Mouse (Mus musculus) ovary, postnatal 14 days (tissue): ENCODE data around the gene Suclg2.

ENCODE experiments used
- DNase-seq: peaks from one replicate; pipeline ENCODE4 v3.0.0; 2022; ENCODE audit warnings: low spot score

The Suclg2 gene

DNA sequence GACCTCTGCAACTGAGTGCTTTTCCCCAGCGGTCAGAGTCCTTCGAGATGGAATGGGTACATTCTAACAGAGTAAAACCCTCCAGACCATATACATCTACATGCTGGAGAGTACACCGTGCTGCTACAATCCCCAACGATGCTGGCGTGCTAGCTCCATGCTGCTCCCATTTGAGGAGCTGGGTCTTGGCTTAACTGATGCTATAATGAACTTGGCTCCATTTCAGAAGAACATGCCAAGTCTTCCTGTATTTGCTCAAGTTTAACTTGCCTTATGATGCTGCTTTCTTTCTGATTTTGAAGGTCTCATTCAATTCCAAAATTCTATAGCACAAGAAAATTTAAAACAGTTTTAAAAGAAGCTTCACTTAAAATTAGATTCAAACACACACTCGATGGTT is 162.3 kb downstream of the Suclg2 start:
- no peak for DNase-seq

- no peak for DNase-seq
These were observed 166.2 kb downstream of the Suclg2 start for GRCm38 (mm10) chr6:95552339-95552950.

DNA sequence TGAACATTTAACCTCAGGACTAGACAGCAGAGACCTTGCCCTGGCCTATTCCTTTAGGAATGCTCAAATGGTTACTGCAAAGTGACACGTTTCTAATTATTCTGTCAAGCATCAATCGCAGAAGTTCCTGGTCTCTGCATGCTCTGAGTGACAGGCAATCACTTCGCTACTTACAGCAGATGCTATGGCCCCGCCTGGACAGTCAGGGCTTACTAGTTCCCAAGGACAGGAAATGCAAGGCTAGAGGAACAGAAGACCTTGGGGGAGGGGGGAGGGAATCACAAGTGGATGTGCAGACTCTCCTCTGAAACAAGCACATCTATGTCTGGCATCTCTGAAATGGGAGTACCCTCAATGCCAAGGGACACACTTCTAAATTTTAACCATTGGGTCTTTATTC is 167.6 kb downstream of the Suclg2 start:
- no peak for DNase-seq

DNA sequence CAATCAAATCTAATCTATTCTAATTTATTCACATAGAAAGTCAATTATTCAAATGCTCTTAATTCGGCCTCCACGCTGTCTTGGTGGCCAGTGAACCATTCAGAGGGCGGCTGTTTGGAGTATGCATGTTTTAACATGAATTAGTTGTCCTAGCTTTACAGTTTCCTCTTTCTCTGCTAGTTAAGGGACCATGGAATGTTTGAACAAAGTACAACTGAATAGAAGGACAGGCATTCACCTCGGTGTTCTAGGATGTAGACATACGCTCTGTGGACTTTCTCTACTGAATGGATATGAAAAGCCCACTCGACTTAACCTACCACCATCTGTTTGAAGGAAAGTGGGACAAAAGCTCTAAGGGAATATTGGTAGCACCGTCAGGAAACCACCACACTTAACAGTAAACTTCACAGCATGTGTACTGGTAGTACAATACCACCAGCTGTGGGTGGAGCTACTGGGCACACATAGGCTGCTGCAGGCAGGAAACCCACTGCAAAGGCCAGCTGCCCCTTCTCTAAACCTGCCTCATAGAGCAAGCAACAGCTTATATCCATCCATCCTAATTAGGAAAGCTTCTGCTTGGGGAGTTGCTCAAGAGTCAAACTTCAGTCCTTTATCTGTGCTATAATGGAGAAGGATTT is 172.3 kb downstream of the Suclg2 start:
- no peak for DNase-seq

DNA sequence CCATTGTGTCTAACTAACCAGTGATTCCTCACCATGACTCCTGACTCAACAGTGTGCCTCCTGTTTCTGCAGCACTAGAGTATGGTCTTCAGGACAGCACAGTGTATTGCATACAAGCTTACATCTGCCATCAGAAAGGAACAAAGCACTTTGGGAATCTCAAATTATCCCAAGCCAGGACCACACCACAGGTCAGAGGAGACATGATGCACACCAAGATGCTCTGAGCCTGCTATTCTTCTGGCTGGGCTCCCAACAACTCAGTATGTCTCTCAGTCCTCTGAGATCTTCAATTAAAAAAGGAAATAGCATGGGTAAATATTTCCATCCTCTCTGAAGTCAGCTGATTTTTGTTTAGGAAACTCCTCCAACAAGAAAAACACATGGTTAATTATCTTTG is 172.9 kb downstream of the Suclg2 start:
- no peak for DNase-seq

GRCm38 (mm10) chr6:95545296-95545695 is 173.3 kb downstream of the Suclg2 start:
- no peak for DNase-seq

- no peak for DNase-seq
These were observed 183.4 kb downstream of the Suclg2 start for GRCm38 (mm10) chr6:95535191-95535590.

GRCm38 (mm10) chr6:95519846-95520245 is 198.8 kb downstream of the Suclg2 start:
- DNase-seq = no peak

- no peak for DNase-seq
These were observed 200.2 kb downstream of the Suclg2 start for GRCm38 (mm10) chr6:95518406-95518805.

DNA sequence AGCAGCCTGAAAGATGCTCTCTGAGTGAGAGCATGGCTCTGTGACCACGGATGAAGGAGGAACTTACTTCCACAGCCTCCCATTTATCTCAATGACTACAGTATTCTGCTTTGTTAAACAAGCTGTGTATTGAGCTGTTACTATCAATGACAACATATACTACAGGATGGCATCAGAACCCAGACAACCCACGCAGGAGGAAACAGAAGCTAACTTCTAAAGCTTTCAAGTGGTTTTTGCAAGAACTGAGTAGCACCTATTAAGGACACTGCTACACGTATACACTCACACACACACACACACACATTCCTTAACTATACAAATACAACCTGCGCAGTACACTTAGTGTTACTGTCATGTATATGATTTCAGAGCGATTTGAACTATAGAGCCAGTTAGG is 202.9 kb downstream of the Suclg2 start:
- no peak for DNase-seq

DNA sequence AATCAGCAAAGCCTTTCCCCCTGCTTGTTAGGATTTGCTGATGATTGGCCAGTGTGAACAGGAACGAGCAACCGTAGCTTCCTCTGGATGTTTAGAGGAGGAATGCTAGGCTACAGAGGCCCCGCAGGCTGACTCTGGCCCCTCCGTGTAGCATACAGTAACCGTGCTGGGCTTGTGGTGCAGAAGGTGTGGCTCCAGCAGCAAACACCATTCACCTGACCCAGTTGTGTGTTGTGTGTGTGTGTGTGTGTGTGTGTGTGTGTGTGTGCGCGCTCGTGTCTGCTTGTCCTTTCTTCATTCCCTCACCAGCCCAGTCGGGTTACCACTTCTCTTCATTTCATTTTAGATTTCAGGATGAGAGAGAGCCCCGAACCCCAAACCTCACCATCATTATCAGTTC is 203.9 kb downstream of the Suclg2 start:
- DNase-seq = no peak

DNA sequence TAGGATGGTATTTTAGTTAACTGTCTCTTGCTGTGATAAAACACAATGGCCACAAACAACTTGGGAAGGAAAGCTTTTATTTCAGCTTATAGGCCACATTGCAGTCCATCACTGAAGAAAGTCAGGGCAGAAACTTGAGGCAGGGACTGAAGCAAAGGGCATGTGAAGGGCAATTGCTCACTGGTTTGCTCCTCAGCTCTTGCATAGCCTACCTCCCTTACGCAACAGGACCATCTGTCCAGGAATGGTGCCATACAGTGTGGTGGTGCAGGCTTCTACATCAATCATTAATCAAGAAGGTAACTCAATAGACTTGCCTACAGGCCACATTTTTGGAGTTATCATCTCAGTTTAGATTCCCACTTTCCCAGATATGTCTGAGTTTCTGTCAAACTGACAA is 206.9 kb downstream of the Suclg2 start:
- no peak for DNase-seq

GRCm38 (mm10) chr6:95500771-95501170 is 217.8 kb downstream of the Suclg2 start:
- DNase-seq = no peak

DNA sequence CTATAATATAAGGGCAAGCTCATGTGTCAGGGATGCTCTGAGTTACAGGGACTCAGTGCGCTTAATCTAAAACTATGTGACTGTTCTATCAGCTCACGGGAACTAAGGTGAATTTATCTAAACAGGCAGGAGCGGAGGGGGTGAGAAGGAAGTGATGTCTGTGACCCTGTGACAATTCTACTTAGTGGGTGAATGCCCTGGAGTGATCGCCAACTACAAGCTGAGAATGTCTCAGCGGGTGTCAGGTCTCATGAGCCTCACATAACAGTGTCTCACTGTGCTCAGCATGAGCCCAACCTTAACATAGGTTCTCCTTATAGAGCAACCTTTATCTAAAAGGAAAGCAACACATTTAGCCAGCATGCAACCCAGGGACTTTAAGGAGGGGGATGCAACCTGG is 219.0 kb downstream of the Suclg2 start:
- no peak for DNase-seq

- DNase-seq = no peak
These were observed 226.2 kb downstream of the Suclg2 start for GRCm38 (mm10) chr6:95492216-95492956.

DNA sequence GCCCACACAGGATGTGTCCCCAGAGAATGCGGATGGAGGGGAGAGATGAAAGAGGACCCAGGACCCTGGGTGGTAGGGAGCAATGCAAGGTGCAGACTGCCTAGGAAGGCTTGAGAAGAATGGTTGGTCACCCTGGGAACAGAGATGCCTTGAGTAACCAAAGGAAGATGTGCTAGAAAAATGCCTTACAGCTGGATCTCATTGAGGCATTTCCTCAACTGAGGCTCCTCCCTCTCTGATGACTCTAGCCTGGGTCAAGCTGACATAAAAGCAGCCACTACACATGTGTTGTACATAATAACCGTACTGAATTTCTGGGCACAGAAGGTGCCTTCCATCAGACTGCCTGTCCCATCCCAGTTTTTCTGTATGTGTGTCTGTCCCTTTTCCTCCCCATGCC is 227.6 kb downstream of the Suclg2 start:
- DNase-seq = no peak

- no peak for DNase-seq
These were observed 232.8 kb downstream of the Suclg2 start for GRCm38 (mm10) chr6:95485791-95486190.

DNA sequence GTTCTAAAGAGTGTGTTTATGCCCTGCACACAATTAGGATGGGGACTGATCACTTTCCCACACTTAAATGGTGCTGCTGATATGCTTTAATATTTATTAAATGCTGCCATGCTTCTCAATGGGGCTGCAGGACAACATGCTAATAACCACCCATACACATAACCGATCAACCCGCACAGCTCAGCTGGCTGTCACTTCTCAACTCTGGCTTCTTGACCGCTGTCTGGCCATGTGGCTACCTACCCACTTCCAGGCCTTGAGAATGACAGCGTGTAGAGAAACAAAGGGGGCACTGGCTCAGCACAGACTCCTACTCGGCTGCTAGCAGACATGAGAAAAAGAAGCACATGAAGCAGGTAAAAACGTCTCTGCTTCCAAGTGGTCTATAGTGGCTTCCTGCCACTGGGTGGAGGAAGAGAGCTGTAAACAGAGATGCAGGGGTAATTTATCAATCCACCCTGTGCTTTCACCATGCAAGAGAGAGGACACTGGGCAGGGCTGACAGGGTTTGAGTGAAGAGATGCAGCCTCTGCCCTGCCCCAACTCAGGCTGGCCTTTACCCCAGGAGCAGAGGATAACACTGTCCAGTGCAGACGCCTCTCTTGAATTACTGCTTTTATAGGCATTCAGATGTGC is 234.3 kb downstream of the Suclg2 start:
- peak; percentile 29 for DNase-seq

DNA sequence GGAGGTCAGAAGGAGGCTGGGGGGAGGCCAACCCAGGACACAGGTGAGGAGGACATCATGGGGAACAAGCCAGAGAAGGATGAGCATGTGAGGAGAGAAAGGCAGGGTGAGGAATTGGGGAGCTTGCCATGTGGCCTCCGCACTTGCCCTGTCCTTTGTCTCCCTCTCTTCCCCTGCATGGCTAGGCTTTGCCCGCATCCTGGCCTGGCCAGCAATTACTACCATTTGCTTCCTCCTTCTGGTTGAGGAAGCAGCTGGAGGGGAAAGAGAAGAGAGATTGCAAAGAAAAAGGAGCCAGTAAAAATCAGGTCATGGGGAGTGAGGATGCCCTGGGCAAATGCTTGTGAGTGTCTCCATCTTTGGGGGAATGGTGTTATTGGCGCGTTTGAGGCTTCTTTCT is 234.9 kb downstream of the Suclg2 start:
- DNase-seq = no peak

GRCm38 (mm10) chr6:95483127-95483526 is 235.5 kb downstream of the Suclg2 start:
- DNase-seq = peak; percentile 15

- DNase-seq = no peak
These were observed 238.8 kb downstream of the Suclg2 start for GRCm38 (mm10) chr6:95479801-95480200.

GRCm38 (mm10) chr6:95469521-95469920 is 249.1 kb downstream of the Suclg2 start:
- no peak for DNase-seq

- no peak for DNase-seq
These were observed 253.3 kb downstream of the Suclg2 start for GRCm38 (mm10) chr6:95465322-95465721.
